Mouse (Mus musculus): ENCODE results near the gene Cpvl. TPM values are rescaled to one million over a fixed set of nuclear protein-coding genes. Genes with fewer than 3 reads are reported as not detected.
A peak's percentile ranks its signal among the peaks of the same experiment; 100 is the strongest.

The Cpvl gene
- polyA plus RNA-seq, 1 experiment from 2014 or later: 0.14 TPM

- no peak overlapping the region for H3K4me2 ChIP-seq
- 74% methylated on average over 1 of the region's 1 CpGs for WGBS
- H3K9me3 ChIP-seq: no peaks in the 10 kb centered on the region
- ATAC-seq (ENCODE audit: insufficient number of reproducible peaks, insufficient read depth, low FRiP score, low TSS enrichment, low read depth): no peak
- H3K36me3 ChIP-seq: no peaks in the 10 kb centered on the region
- H3K9ac ChIP-seq (replicated peaks): no peak overlapping the region
- 0 out of 2 replicates have a peak overlapping the region, but pooled peaks have one; percentile 51 for H3K27ac ChIP-seq
- no peak overlapping the region for H3K4me3 ChIP-seq (replicated peaks)
- no peaks in the 10 kb centered on the region for H3K27me3 ChIP-seq
- H3K4me1 ChIP-seq (replicated peaks): peaks cover 53% of the 10 kb centered on the region
Measured at GRCm38 (mm10) chr6:53906051-53906462, 72.4 kb downstream of the Cpvl start.

GRCm38 (mm10) chr6:53905576-53905975, 72.9 kb downstream of the Cpvl start:
- Histone ChIP-seq H3K27me3 (no peaks in the 10 kb centered on the region), H3K4me1 (replicated peaks) (peaks cover 56% of the 10 kb centered on the region), H3K4me3 (replicated peaks) (no peak overlapping the region), H3K9me3 (no peaks in the 10 kb centered on the region), H3K4me2 (no peak overlapping the region), H3K27ac (peak overlapping the region; percentile 79), H3K36me3 (no peaks in the 10 kb centered on the region), H3K9ac (replicated peaks) (no peak overlapping the region)
- 85% methylated on average over 4 of the region's 4 CpGs for WGBS
- no peak for ATAC-seq (ENCODE audit: insufficient number of reproducible peaks, insufficient read depth, low FRiP score, low TSS enrichment, low read depth)

GRCm38 (mm10) chr6:53904703-53905395, 73.6 kb downstream of the Cpvl start:
- peaks cover 60% of the 10 kb centered on the region for H3K4me1 ChIP-seq (replicated peaks)
- no peaks in the 10 kb centered on the region for H3K9me3 ChIP-seq
- WGBS: 81% methylated on average over 4 of the region's 4 CpGs
- H3K9ac ChIP-seq (replicated peaks): no peak overlapping the region
- ATAC-seq (ENCODE audit: insufficient number of reproducible peaks, insufficient read depth, low FRiP score, low TSS enrichment, low read depth): no peak
- H3K4me3 ChIP-seq (replicated peaks): no peak overlapping the region
- H3K36me3 ChIP-seq: no peaks in the 10 kb centered on the region
- H3K27ac ChIP-seq: peak overlapping the region; percentile 79
- H3K4me2 ChIP-seq: no peak overlapping the region
- H3K27me3 ChIP-seq: no peaks in the 10 kb centered on the region

GRCm38 (mm10) chr6:53904186-53904585, 74.3 kb downstream of the Cpvl start:
- Histone ChIP-seq H3K4me1 (replicated peaks) (peaks cover 57% of the 10 kb centered on the region), H3K36me3 (no peaks in the 10 kb centered on the region), H3K27ac (peak overlapping the region; percentile 79), H3K9me3 (no peaks in the 10 kb centered on the region), H3K4me2 (no peak overlapping the region), H3K9ac (replicated peaks) (no peak overlapping the region), H3K4me3 (replicated peaks) (no peak overlapping the region), H3K27me3 (no peaks in the 10 kb centered on the region)
- 45% methylated on average over 3 of the region's 3 CpGs for whole genome bisulfite sequencing
- ATAC-seq (ENCODE audit: insufficient number of reproducible peaks, insufficient read depth, low FRiP score, low TSS enrichment, low read depth): no peak

- no peaks in the 10 kb centered on the region for H3K9me3 ChIP-seq
- H3K9ac ChIP-seq (replicated peaks): no peak overlapping the region
- no peaks in the 10 kb centered on the region for H3K36me3 ChIP-seq
- H3K27me3 ChIP-seq: no peaks in the 10 kb centered on the region
- no peak overlapping the region for H3K4me3 ChIP-seq (replicated peaks)
- WGBS: 44% methylated on average over 8 of the region's 8 CpGs
- peaks cover 51% of the 10 kb centered on the region for H3K4me1 ChIP-seq (replicated peaks)
- ATAC-seq (ENCODE audit: insufficient number of reproducible peaks, insufficient read depth, low FRiP score, low TSS enrichment, low read depth): peak; percentile 50; the same call in 1 of the 2 replicates
- peak overlapping the region; percentile 42; the same call in 1 of the 2 replicates for H3K27ac ChIP-seq
- H3K4me2 ChIP-seq: no peak overlapping the region
Measured at GRCm38 (mm10) chr6:53901741-53902140, 76.7 kb downstream of the Cpvl start.

GRCm38 (mm10) chr6:53897872-53898464, 80.5 kb downstream of the Cpvl start:
- Histone ChIP-seq H3K9me3 (no peaks in the 10 kb centered on the region), H3K27me3 (no peaks in the 10 kb centered on the region), H3K36me3 (no peaks in the 10 kb centered on the region), H3K4me3 (replicated peaks) (no peak overlapping the region), H3K4me1 (replicated peaks) (peaks cover 32% of the 10 kb centered on the region), H3K4me2 (no peak overlapping the region), H3K27ac (peak overlapping the region; percentile 47; the same call in 1 of the 2 replicates), H3K9ac (replicated peaks) (no peak overlapping the region)
- 16% methylated on average over 7 of the region's 7 CpGs for WGBS
- no peak for ATAC-seq (ENCODE audit: insufficient number of reproducible peaks, insufficient read depth, low FRiP score, low TSS enrichment, low read depth)

GRCm38 (mm10) chr6:53897126-53897525, 81.3 kb downstream of the Cpvl start:
- peaks cover 30% of the 10 kb centered on the region for H3K4me1 ChIP-seq (replicated peaks)
- no peak overlapping the region for H3K4me2 ChIP-seq
- H3K27ac ChIP-seq: no peak overlapping the region
- ATAC-seq (ENCODE audit: insufficient number of reproducible peaks, insufficient read depth, low FRiP score, low TSS enrichment, low read depth): no peak
- WGBS: 88% methylated on average over 6 of the region's 6 CpGs
- no peaks in the 10 kb centered on the region for H3K27me3 ChIP-seq
- H3K9me3 ChIP-seq: no peaks in the 10 kb centered on the region
- no peak overlapping the region for H3K4me3 ChIP-seq (replicated peaks)
- H3K9ac ChIP-seq (replicated peaks): no peak overlapping the region
- no peaks in the 10 kb centered on the region for H3K36me3 ChIP-seq

- Histone ChIP-seq H3K9me3 (no peaks in the 10 kb centered on the region), H3K27ac (no peak overlapping the region), H3K9ac (replicated peaks) (no peak overlapping the region), H3K4me3 (replicated peaks) (no peak overlapping the region), H3K36me3 (no peaks in the 10 kb centered on the region), H3K27me3 (no peaks in the 10 kb centered on the region), H3K4me1 (replicated peaks) (peaks cover 15% of the 10 kb centered on the region), H3K4me2 (no peak overlapping the region)
- WGBS: 65% methylated on average over 3 of the region's 3 CpGs
- no peak for ATAC-seq (ENCODE audit: insufficient number of reproducible peaks, insufficient read depth, low FRiP score, low TSS enrichment, low read depth)
Measured at GRCm38 (mm10) chr6:53893731-53894130, 84.7 kb downstream of the Cpvl start.

GRCm38 (mm10) chr6:53891109-53891508, 87.4 kb downstream of the Cpvl start:
- Histone ChIP-seq H3K27ac (no peak overlapping the region), H3K36me3 (no peaks in the 10 kb centered on the region), H3K4me3 (replicated peaks) (no peak overlapping the region), H3K4me1 (replicated peaks) (peaks cover under 1% of the 10 kb centered on the region; the same call in 1 of the 2 replicates), H3K9me3 (no peaks in the 10 kb centered on the region), H3K4me2 (no peak overlapping the region), H3K27me3 (no peaks in the 10 kb centered on the region), H3K9ac (replicated peaks) (no peak overlapping the region)
- ATAC-seq (ENCODE audit: insufficient number of reproducible peaks, insufficient read depth, low FRiP score, low TSS enrichment, low read depth): no peak
- 33% methylated on average over 3 of the region's 3 CpGs for WGBS

GRCm38 (mm10) chr6:53884931-53885330, 93.5 kb downstream of the Cpvl start:
- WGBS: 83% methylated on average over 4 of the region's 4 CpGs
- H3K36me3 ChIP-seq: no peaks in the 10 kb centered on the region
- no peak overlapping the region for H3K9ac ChIP-seq (replicated peaks)
- H3K4me1 ChIP-seq (replicated peaks): peaks cover 34% of the 10 kb centered on the region
- no peaks in the 10 kb centered on the region for H3K9me3 ChIP-seq
- no peaks in the 10 kb centered on the region for H3K27me3 ChIP-seq
- no peak overlapping the region for H3K4me3 ChIP-seq (replicated peaks)
- ATAC-seq (ENCODE audit: insufficient number of reproducible peaks, insufficient read depth, low FRiP score, low TSS enrichment, low read depth): no peak
- H3K27ac ChIP-seq: no peak overlapping the region
- no peak overlapping the region for H3K4me2 ChIP-seq

GRCm38 (mm10) chr6:53884496-53884895, 94.0 kb downstream of the Cpvl start:
- Histone ChIP-seq H3K36me3 (no peaks in the 10 kb centered on the region), H3K4me2 (no peak overlapping the region), H3K4me3 (replicated peaks) (no peak overlapping the region), H3K9ac (replicated peaks) (no peak overlapping the region), H3K27ac (no peak overlapping the region), H3K27me3 (no peaks in the 10 kb centered on the region), H3K4me1 (replicated peaks) (peaks cover 34% of the 10 kb centered on the region), H3K9me3 (no peaks in the 10 kb centered on the region)
- no peak for ATAC-seq (ENCODE audit: insufficient number of reproducible peaks, insufficient read depth, low FRiP score, low TSS enrichment, low read depth)
- 89% methylated on average over 8 of the region's 8 CpGs for WGBS
